Mouse (Mus musculus) macrophage (primary cell): ENCODE results near the gene Lck. TPM values are rescaled to one million over a fixed set of nuclear protein-coding genes. Genes with fewer than 3 reads are reported as not detected.

Experiments
- H3K27ac ChIP-seq: fragments of 350-480 bp; formaldehyde crosslinking; 2 replicates; pipeline ENCODE4 v1.9.0; 2021
- H3K36me3 ChIP-seq: fragments of 350-480 bp; formaldehyde crosslinking; 2 replicates; pipeline ENCODE4 v1.9.0; 2021; ENCODE audit errors: inconsistent target
- H3K4me3 ChIP-seq: fragments of 350-480 bp; formaldehyde crosslinking; 2 replicates; pipeline ENCODE4 v1.9.0; 2021; ENCODE audit errors: inconsistent target
- H3K79me2 ChIP-seq: fragments of 350-480 bp; formaldehyde crosslinking; 2 replicates; pipeline ENCODE4 v1.9.0; 2021; ENCODE audit errors: inconsistent target
- WGBS: methylation state at CpG from one replicate; pipeline ENCODE4 v1.1.7; 2026; ENCODE audit warnings: inconsistent platforms; ENCODE audit not compliant: missing documents; 5-methylcytosine and 5-hydroxymethylcytosine counted together
- polyA plus RNA-seq: library from polyadenylated mRNA; stranded (reverse); fragments of 250-400 nt; gene quantifications from 3 replicates; pipeline ENCODE4 v1.2.4, GENCODE M21; 2018; ENCODE audit warnings: inconsistent platforms
- total RNA-seq, 78 experiments: library from RNA; depleted of rRNA; stranded (reverse); fragments of 250-400 nt; gene quantifications; 1 replicate in 9 of 78; 2 replicates in 24 of 78; 3 replicates in 43 of 78; 4 replicates in 2 of 78; pipeline ENCODE4 v1.2.4; 2018; ENCODE audit warnings: inconsistent platforms in 56 of 78

Lck gene
- 10 to 100 TPM in 1 of 26 experiments, 1 to 10 TPM in 3, under 1 TPM in 1, not detected in 21; 0.67 to 22.7 (median 1.9) TPM for total RNA-seq (2018; cell fraction: chromatin; rRNA removed)
- 1 to 10 TPM in 1 of 26 experiments, under 1 TPM in 23, not detected in 2; 0.06 to 5.4 (median 0.35) TPM for total RNA-seq (2018; cell fraction: cytosol; rRNA removed)
- 10 to 100 TPM in 1 of 26 experiments, 1 to 10 TPM in 3, under 1 TPM in 8, not detected in 14; 0.27 to 16.4 (median 0.71) TPM for total RNA-seq (2018; cell fraction: nucleus; rRNA removed)
- 0.19 to 0.57 TPM (median 0.27 TPM) in 3 replicates for polyA plus RNA-seq

DNA sequence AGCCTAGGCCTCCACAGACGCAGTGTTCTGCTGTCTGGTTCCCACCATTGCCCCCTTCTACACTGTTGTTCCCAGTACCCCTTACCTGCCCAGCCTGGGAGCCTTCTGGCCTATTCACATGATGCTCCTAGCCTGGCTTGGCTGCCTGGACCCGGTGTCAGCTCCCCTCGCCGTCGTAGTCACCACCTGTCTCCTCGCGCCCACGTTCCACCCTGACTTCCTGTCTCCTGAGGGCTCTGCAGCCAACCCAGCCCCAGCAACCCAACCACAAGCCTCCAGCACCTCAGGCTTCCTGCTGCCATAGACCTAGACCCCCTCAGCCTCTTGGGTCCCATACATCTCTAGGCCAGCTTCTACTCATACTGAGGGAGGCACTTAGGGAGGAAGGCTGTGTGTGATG lies at the start of gene Lck:
TSS of gene Lck (minus strand) at position 212 of the 400 bp plus-strand sequence.
- Histone ChIP-seq H3K4me3 (no peak within 1 kb of the TSS), H3K27ac (no peak within 1 kb of the TSS), H3K79me2 (no peaks in the 10 kb centered on the region), H3K36me3 (no peaks in the 10 kb centered on the region)
- WGBS, result 43% methylated on average over 8 of the region's 8 CpGs

DNA sequence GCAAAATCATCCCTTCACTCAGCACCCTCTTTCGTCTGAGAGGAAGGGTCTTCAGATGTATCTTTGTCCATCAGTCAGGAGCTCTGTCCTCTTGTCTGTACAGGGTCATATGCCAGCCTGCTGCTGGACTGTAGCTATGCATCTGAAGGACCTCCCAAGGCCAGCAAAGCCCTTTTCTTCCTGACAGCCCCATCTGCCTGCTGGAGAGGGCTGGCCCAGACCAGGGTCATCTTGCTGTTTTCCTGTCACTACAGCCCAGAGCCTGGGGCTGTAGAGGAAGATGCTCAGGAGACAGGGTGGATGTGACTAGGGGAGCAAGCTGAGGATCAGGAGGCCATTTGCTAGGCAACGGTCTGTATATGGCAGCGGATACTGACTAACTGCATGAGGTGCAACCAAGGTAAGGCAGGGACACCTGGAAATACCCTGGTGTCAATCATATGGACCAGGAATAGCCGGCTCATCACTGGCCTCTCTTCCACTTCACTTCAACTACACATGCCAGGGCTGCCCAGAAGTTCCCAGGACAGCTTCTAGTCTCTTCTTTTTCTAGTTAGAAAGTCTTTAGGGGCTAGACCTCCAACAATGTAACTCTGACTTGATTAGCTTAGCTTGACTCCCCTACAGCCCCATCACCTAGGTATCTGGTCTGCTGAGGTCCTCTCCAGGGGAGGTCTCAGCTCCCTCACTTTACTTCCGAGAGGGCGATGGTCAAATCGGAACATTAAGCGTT lies 49.5 kb upstream of the Lck start:
- peaks cover 24% of the 10 kb centered on the region for H3K79me2 ChIP-seq
- WGBS, result 35% methylated on average over 5 of the region's 8 CpGs
- peak overlapping the region; percentile 89 for H3K4me3 ChIP-seq
- H3K27ac ChIP-seq, result peak overlapping the region; percentile 90
- H3K36me3 ChIP-seq, result peaks cover 11% of the 10 kb centered on the region; the same call in 1 of the 2 replicates

DNA sequence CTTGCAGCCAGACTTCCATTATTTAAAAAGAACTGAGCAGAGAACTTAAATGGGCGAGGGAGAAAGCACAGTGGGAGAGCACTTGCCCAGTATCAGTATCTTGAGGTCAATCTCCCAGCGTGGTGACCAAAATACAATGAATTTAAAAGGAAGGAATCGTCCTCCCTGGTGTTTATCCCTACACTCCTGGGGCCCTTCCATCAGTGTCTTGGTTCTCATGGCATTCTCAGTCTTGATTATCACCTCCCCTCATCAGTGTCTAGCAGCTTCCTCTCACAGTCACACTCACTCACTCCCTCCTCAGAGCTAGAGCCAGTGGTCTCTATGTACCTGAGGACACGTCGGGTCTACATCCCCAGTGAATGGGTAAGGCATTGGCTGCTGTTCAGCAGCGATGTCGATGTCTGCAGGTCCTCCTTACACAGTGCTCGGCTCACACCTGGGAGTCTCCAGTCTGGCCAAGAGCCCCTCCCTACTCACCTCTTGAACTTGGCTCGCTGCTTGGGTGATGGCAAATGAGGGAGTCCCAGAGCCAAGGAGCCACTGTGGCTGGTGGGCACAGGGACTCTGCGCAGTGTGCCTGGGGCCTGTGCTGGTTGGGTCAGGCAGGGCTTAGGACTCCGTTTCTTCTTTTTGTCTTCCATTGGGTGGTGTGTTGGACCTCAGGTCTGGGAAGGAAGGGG lies 48.8 kb upstream of the Lck start:
- no peak overlapping the region for H3K27ac ChIP-seq
- peaks cover 5% of the 10 kb centered on the region; the same call in 1 of the 2 replicates for H3K36me3 ChIP-seq
- H3K4me3 ChIP-seq, result peak overlapping the region; percentile 89; the same call in 1 of the 2 replicates
- H3K79me2 ChIP-seq, result peaks cover 24% of the 10 kb centered on the region
- WGBS, result 89% methylated on average over 11 of the region's 11 CpGs

DNA sequence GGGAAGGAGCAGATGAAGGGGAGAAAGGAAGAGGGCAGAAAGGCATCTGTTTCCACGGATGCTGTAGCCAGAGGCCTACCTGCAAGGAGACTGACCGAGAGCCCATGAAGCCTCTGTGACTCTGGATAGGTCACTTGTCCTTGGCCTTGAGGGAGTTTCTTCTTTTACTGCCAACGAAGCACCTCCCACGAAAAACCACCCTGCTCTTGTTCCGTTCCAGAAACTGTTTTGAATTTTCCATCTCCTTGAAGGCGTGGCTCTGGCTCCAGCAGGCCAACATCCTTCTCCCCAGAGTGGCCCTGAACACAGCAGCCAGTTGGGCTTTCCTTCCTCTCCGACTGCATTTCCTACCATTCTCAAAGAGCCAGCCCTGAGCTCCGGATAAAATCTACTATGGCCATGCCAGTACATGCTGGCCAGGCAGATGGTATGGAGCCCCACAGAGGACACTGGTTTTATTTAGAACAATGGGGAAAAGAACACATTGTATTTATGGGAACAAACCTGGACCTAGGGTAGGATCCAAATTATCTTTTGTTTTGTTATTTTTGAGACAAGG lies 47.9 kb upstream of the Lck start:
- WGBS, result 84% methylated on average over 8 of the region's 8 CpGs
- peaks cover 24% of the 10 kb centered on the region for H3K79me2 ChIP-seq
- H3K4me3 ChIP-seq, result no peak overlapping the region
- no peak overlapping the region for H3K27ac ChIP-seq
- H3K36me3 ChIP-seq, result peaks cover 10% of the 10 kb centered on the region; the same call in 1 of the 2 replicates

DNA sequence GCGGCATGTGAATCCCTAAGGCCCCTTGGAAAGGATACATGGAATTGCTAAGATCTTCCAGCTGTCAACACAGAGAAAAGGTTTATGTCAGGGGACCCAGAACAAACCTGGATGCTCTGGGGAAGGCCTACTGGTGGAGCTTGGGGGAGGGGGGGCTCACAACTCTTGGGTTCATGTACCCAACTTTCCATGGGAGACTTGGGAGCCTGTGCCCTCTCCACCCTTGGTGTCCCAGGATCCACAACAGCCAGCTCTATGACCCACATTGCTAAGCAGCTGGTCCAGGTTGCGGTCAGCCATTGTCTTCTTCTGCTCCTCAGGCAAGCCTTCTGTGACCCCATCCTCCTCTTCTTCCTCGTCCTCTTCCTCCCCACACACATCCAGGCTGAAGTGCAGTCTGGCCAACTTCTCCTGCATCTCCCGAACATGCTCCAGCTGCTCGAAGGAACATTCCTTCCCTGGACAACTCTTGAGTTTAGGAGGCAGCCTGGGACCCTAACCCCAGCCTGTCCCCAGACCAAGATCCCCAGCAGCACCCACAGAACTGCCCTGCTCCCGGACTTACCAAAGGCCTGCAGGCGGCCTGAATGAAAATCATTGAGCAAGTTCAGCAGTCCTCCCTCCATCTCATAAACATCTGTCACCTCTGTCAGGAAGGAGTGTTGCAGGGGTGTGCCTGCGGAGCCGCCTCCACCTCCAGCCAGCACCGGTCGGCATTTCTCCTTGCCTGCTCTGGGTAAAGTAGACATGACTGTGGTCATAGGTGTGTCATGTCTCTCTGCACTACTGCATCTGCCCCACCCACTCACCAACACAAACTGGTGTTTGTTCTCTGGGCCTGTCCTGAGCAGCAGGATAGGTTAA lies 47.2 kb upstream of the Lck start:
- H3K36me3 ChIP-seq, result peaks cover 16% of the 10 kb centered on the region; the same call in 1 of the 2 replicates
- no peak overlapping the region for H3K27ac ChIP-seq
- peaks cover 24% of the 10 kb centered on the region for H3K79me2 ChIP-seq
- WGBS, result 95% methylated on average over 11 of the region's 11 CpGs
- H3K4me3 ChIP-seq, result no peak overlapping the region

GRCm38 (mm10) chr4:129618786-129619691 lies 45.6 kb upstream of the Lck start, which contains the start of gene Iqcc:
TSS of gene Iqcc (minus strand) at chr4:129619099.
- Histone ChIP-seq H3K36me3 (peaks cover 16% of the 10 kb centered on the region; the same call in 1 of the 2 replicates), H3K79me2 (peaks cover 24% of the 10 kb centered on the region), H3K4me3 (peak within 1 kb of the TSS; percentile 94), H3K27ac (peak within 1 kb of the TSS; percentile 65)
- WGBS, result 3% methylated on average over 40 of the region's 44 CpGs

DNA sequence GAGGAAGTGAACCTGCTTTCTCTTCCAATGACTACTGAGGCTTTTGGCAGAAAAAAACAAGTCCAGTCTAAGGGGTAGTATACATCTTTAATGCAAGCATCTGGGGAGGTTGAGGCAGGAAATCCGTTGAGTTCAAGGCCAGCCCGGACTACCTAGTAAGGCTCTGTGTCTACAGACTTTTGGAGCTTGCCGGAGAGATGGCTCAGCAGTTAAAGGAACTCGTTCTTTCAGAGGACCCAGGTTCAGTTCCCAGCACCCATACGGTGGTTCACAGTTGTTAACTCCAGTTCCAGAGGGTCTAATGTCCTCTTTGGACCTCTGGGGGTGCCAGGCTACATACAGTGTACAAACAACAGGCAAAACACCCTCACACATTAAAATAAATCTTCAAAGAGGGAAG lies 44.6 kb upstream of the Lck start:
- peak overlapping the region; percentile 94 for H3K4me3 ChIP-seq
- 95% methylated on average over 5 of the region's 5 CpGs for whole genome bisulfite sequencing
- peaks cover 21% of the 10 kb centered on the region for H3K79me2 ChIP-seq
- peak overlapping the region; percentile 65 for H3K27ac ChIP-seq
- H3K36me3 ChIP-seq, result peaks cover 16% of the 10 kb centered on the region; the same call in 1 of the 2 replicates

- Histone ChIP-seq H3K36me3 (peaks cover 16% of the 10 kb centered on the region; the same call in 1 of the 2 replicates), H3K79me2 (peaks cover 13% of the 10 kb centered on the region; the same call in 1 of the 2 replicates), H3K4me3 (no peak overlapping the region), H3K27ac (no peak overlapping the region)
- WGBS, result 95% methylated on average over 6 of the region's 7 CpGs
Observed at GRCm38 (mm10) chr4:129617121-129617641, 43.7 kb upstream of the Lck start.

DNA sequence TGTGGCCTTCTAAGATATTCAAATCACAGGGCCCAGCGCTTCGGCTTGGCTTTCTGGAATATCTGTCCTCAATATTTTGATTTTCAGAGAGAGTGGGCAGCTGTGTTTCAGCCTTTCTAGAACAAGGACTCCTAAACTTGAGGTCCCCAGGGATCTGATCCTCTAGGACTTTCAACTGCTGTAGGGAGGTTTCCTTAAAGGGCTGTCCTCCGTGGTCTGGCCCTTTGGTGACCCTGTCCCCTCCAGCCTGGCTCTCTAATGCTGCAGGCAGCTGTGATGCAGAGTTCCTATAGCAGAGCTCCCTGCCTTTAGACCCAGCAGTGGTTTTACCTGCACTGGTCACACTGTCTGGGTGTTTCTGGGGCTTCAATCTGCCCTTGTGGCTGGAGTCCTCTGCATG lies 43.2 kb upstream of the Lck start:
- Histone ChIP-seq H3K36me3 (peaks cover 16% of the 10 kb centered on the region; the same call in 1 of the 2 replicates), H3K27ac (no peak overlapping the region), H3K79me2 (peaks cover 7% of the 10 kb centered on the region; the same call in 1 of the 2 replicates), H3K4me3 (no peak overlapping the region)
- 94% methylated on average over 3 of the region's 3 CpGs for WGBS

GRCm38 (mm10) chr4:129615801-129616290 lies 42.4 kb upstream of the Lck start:
- no peak overlapping the region for H3K27ac ChIP-seq
- H3K79me2 ChIP-seq, result peaks cover 7% of the 10 kb centered on the region; the same call in 1 of the 2 replicates
- 91% methylated on average over 9 of the region's 9 CpGs for WGBS
- peaks cover 16% of the 10 kb centered on the region; the same call in 1 of the 2 replicates for H3K36me3 ChIP-seq
- H3K4me3 ChIP-seq, result no peak overlapping the region

GRCm38 (mm10) chr4:129614093-129614492 lies 40.7 kb upstream of the Lck start, which contains the start of gene Dcdc2b:
TSS of gene Dcdc2b (minus strand) at chr4:129614257.
- H3K79me2 ChIP-seq, result peaks cover 7% of the 10 kb centered on the region; the same call in 1 of the 2 replicates
- 99% methylated on average over 6 of the region's 6 CpGs for WGBS
- no peak within 1 kb of the TSS for H3K4me3 ChIP-seq
- peaks cover 25% of the 10 kb centered on the region; the same call in 1 of the 2 replicates for H3K36me3 ChIP-seq
- H3K27ac ChIP-seq, result no peak within 1 kb of the TSS

GRCm38 (mm10) chr4:129610472-129610871 lies 37.0 kb upstream of the Lck start:
- Histone ChIP-seq H3K27ac (no peak overlapping the region), H3K79me2 (no peaks in the 10 kb centered on the region), H3K36me3 (peaks cover 30% of the 10 kb centered on the region; the same call in 1 of the 2 replicates), H3K4me3 (no peak overlapping the region)
- 85% methylated on average over 4 of the region's 4 CpGs for WGBS
